Mouse (Mus musculus) 3134 (cell line): ENCODE results near the gene Bsx.

Source experiments
- DNase-seq: peaks from one replicate; pipeline ENCODE4 v3.0.0-alpha.2; 2011; ENCODE audit warnings: low spot score; ENCODE audit not compliant: insufficient read length; ENCODE audit errors: extremely low read depth

The Bsx gene

GRCm38 (mm10) chr9:40889389-40889788 is 15.5 kb downstream of the Bsx start:
- DNase-seq, result no peak

DNA sequence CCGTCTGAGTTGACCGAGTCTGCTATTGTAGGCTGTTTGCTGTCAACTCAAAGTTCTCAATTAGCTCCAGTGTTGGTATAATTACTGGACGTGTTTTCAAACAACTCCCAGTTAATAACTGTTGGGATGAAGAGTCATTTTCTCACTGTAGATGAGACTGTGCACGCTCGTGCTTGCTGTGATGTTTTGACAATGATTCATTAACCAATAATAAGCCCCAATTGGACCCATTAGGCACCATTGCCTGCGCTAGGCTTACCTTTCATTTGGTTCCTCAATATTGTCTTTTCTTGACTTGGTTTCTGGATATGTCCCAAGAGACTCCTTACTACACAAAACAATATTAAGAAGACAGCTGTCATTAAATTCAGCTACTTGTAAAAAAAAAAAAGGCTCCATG is 18.5 kb downstream of the Bsx start:
- DNase-seq, result no peak

DNA sequence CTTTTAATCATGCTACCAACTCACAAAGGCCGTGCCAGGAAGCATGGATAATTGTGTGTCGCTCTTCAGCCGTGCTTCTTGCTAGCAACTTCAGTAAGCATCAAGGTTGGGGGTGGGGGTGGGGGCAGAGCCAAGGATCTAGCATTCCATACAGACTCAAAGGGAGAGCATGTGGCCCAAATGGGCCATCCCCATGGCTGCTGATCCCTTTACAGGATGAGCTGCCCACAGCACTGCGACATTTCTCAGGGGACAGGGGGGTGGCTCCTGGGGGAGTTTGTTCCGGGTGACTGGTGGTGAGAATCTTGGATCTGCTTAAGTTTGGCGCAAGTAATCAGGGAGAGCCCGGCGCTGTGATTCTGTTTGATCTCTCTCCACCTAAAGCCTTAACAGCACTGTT is 33.5 kb downstream of the Bsx start:
- DNase-seq, result no peak

GRCm38 (mm10) chr9:40908411-40908810 is 34.5 kb downstream of the Bsx start:
- no peak for DNase-seq

DNA sequence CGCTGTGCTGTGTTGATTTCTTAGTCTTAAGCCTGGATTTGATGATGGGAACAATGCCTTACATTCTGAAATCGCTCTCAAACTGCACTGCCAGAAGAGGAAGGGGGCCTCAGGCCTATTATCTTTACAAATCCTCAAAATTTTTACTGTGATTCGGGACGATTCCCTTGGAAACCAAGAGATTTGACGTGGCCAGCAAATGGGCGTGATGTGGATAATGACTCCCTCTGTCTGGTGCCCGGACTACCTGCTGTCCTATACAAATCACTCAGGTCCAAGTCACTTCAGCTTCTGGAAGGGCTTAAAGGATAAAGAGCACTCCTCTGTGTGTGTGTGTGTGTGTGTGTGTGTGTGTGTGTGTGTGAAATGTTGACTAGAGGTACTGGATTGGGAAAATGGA is 35.0 kb downstream of the Bsx start:
- DNase-seq, result no peak

GRCm38 (mm10) chr9:40917871-40918613 is 44.1 kb downstream of the Bsx start:
- no peak for DNase-seq

- DNase-seq, result no peak
Measured at GRCm38 (mm10) chr9:40927351-40927980, 53.5 kb downstream of the Bsx start.
